In genomic region chr19:29419506-29419905, GRCm38 (mm10) we compare ENCODE assay signal across 28 mouse cellular contexts. TPM values are rescaled to one million over a fixed set of nuclear protein-coding genes. Genes with fewer than 3 reads are reported as not detected.
DNase-seq lines count a peak whose midpoint lies in the region; ATAC-seq and TF ChIP-seq lines count a peak whose summit lies in the region.
"Had no signal": no experiment of that assay in that cellular context is flagged by ENCODE, and none has a peak within 500 bp of the region (broad histone marks: within the 10 kb centered on the region; RNA-seq: fewer than 3 reads in every experiment).

No protein-coding gene starts in this region.

- DNase-seq in heart, adult 11 months = peak; percentile 83
- no peak for DNase-seq in CH12.LX (ENCODE audit: extremely low read depth)
- no peak for DNase-seq in liver, embryonic 11.5 days (ENCODE audit: low spot score)
- DNase-seq in right cerebral cortex, adult 2 months (ENCODE audit: low spot score in 2 of 2) = no peak
- no peak for DNase-seq in embryo, embryonic 11 days
- DNase-seq in layer of hippocampus, postnatal 36 days = no peak
- DNase-seq: cerebellum, postnatal 10 days; midbrain, embryonic 14.5 days; retina, postnatal 1 day; thymus, postnatal 25 days had no signal

- TF ChIP-seq POLR2A in CH12.LX (IDR thresholded peaks at IDR 0.05; ENCODE audit: low read depth, low read length) = no peak

- H3K36me3 ChIP-seq in heart, embryonic 11.5 days (ENCODE audit: control insufficient read depth, insufficient read depth, low read length) = no peaks in the 10 kb centered on the region
- H3K36me3 ChIP-seq in CH12.LX (replicated peaks in 1 of 2; ENCODE audit: control insufficient read depth in 1 of 2, insufficient read depth in 1 of 2, low read length in 1 of 2) (no peaks in the 10 kb centered on the region), macrophage (ENCODE audit: inconsistent target) (no peaks in the 10 kb centered on the region)
- H3K36me3 ChIP-seq in liver, embryonic 11.5 days (ENCODE audit: control insufficient read depth, insufficient read depth, low read length) = no peaks in the 10 kb centered on the region
- H3K36me3 ChIP-seq: embryonic facial prominence, embryonic 13.5 days; forebrain, embryonic 12.5 days; hindbrain, embryonic 12.5 days; neural tube, embryonic 12.5 days had no signal

- H3K27me3 ChIP-seq in heart, embryonic 11.5 days (ENCODE audit: control insufficient read depth, insufficient read depth, low read length) = no peaks in the 10 kb centered on the region
- H3K27me3 ChIP-seq in CH12.LX (replicated peaks) = no peaks in the 10 kb centered on the region
- H3K27me3 ChIP-seq in liver, embryonic 11.5 days (replicated peaks; ENCODE audit: control insufficient read depth, insufficient read depth, low read length) = no peaks in the 10 kb centered on the region
- H3K27me3 ChIP-seq: embryonic facial prominence, embryonic 13.5 days; forebrain, embryonic 12.5 days; hindbrain, embryonic 12.5 days; neural tube, embryonic 12.5 days had no signal

- H3K4me3 ChIP-seq in heart, embryonic 11.5 days (ENCODE audit: low read depth, low read length) = no peak overlapping the region
- H3K4me3 ChIP-seq in CH12.LX (replicated peaks in 1 of 3; ENCODE audit: low read depth in 2 of 3, low read length in 2 of 3, poor library complexity in 1 of 3) (no peak overlapping the region), macrophage (ENCODE audit: inconsistent target) (no peak overlapping the region)
- H3K4me3 ChIP-seq in liver, embryonic 11.5 days (ENCODE audit: low read depth, low read length) = no peak overlapping the region
- H3K4me3 ChIP-seq: embryonic facial prominence, embryonic 13.5 days; erythroblast, embryonic 14.5 days; forebrain, embryonic 12.5 days; hindbrain, embryonic 12.5 days; neural tube, embryonic 12.5 days had no signal

- dilution Hi-C loops in CH12.LX (cut with MboI; ENCODE audit: extremely low pct_ligation_motif_present, extremely low pct_unique_long_range_greater_than_20kb, low sequenced_read_pairs) = no loop called here

- no peak overlapping the region for H3K27ac ChIP-seq in heart, embryonic 11.5 days (ENCODE audit: low read depth, low read length)
- H3K27ac ChIP-seq in CH12.LX (ENCODE audit: insufficient read depth, low read depth) (no peak overlapping the region), macrophage (peak overlapping the region; percentile 86)
- no peak overlapping the region; the same call in 1 of the 2 replicates for H3K27ac ChIP-seq in liver, embryonic 11.5 days (ENCODE audit: low read depth, low read length)
- H3K27ac ChIP-seq: embryonic facial prominence, embryonic 13.5 days; forebrain, embryonic 12.5 days; hindbrain, embryonic 12.5 days; neural tube, embryonic 12.5 days had no signal

- H3K4me1 ChIP-seq in heart, embryonic 11.5 days (ENCODE audit: control insufficient read depth, insufficient read depth, low read length) = peaks cover 10% of the 10 kb centered on the region; the same call in 1 of the 2 replicates
- peaks cover 19 to 77% of the 10 kb centered on the region in 2 experiments for H3K4me1 ChIP-seq in CH12.LX (ENCODE audit: control insufficient read depth in 1 of 2, insufficient read depth in 2 of 2)
- peaks cover 22% of the 10 kb centered on the region for H3K4me1 ChIP-seq in liver, embryonic 11.5 days (replicated peaks; ENCODE audit: control insufficient read depth, insufficient read depth, low read length)
- H3K4me1 ChIP-seq: embryonic facial prominence, embryonic 13.5 days; forebrain, embryonic 12.5 days; hindbrain, embryonic 12.5 days; neural tube, embryonic 12.5 days had no signal

- no peak overlapping the region for H3K9ac ChIP-seq in heart, embryonic 11.5 days (ENCODE audit: low read depth, low read length)
- H3K9ac ChIP-seq in CH12.LX (ENCODE audit: insufficient read depth, low read depth) = no peak overlapping the region
- H3K9ac ChIP-seq in liver, embryonic 11.5 days (ENCODE audit: low read depth, low read length) = no peak overlapping the region
- H3K9ac ChIP-seq: embryonic facial prominence, embryonic 13.5 days; forebrain, embryonic 12.5 days; hindbrain, embryonic 12.5 days; neural tube, embryonic 12.5 days had no signal

- in situ Hi-C loops in CH12.LX (cut with MboI; ENCODE audit: low pct_ligation_motif_present, low pct_unique_long_range_greater_than_20kb, low sequenced_read_pairs) = no loop called here

- TF ChIP-seq CTCF in CH12.LX (conservative IDR thresholded peaks at IDR 0.05 in 1 of 2, IDR thresholded peaks at IDR 0.05 in 1 of 2; ENCODE audit: low read depth in 2 of 2, low read length in 2 of 2) = no peak

- H3K79me2 ChIP-seq in CH12.LX (replicated peaks; ENCODE audit: control insufficient read depth, extremely low read depth, insufficient read depth, poor library complexity, severe bottlenecking) (no peaks in the 10 kb centered on the region), macrophage (ENCODE audit: inconsistent target) (no peaks in the 10 kb centered on the region)

- TF ChIP-seq EP300 in CH12.LX (IDR thresholded peaks at IDR 0.05; ENCODE audit: low read length) = no peak

- ATAC-seq in heart, embryonic 11.5 days (replicated peaks; ENCODE audit: insufficient number of reproducible peaks, low FRiP score, low TSS enrichment) = no peak
- no peak for ATAC-seq in liver, embryonic 11.5 days (replicated peaks; ENCODE audit: low FRiP score)
- ATAC-seq: intestine, postnatal 0 days had no signal

- H3K9me3 ChIP-seq in heart, embryonic 11.5 days (replicated peaks; ENCODE audit: control insufficient read depth, low read length) = no peaks in the 10 kb centered on the region
- H3K9me3 ChIP-seq in CH12.LX (replicated peaks; ENCODE audit: low read length) = no peaks in the 10 kb centered on the region
- no peaks in the 10 kb centered on the region for H3K9me3 ChIP-seq in liver, embryonic 11.5 days (ENCODE audit: control insufficient read depth, low read length)
- H3K9me3 ChIP-seq: embryonic facial prominence, embryonic 13.5 days; forebrain, embryonic 12.5 days; hindbrain, embryonic 12.5 days; neural tube, embryonic 12.5 days had no signal

- 65% methylated on average over 3 of the region's 3 CpGs for WGBS in heart, embryonic 11.5 days (ENCODE audit: insufficient replicate concordance)
- 32% methylated on average over 3 of the region's 3 CpGs for WGBS in liver, embryonic 11.5 days
- 4% methylated on average over 3 of the region's 3 CpGs for WGBS in macrophage (ENCODE audit: missing documents)

- H3K4me2 ChIP-seq in heart, embryonic 11.5 days = no peak overlapping the region
- no peak overlapping the region for H3K4me2 ChIP-seq in CH12.LX (ENCODE audit: insufficient read depth, low read depth, poor library complexity, severe bottlenecking)
- peak overlapping the region; percentile 55; the same call in 1 of the 2 replicates for H3K4me2 ChIP-seq in liver, embryonic 11.5 days
- H3K4me2 ChIP-seq: embryonic facial prominence, embryonic 13.5 days; forebrain, embryonic 12.5 days; hindbrain, embryonic 12.5 days; neural tube, embryonic 12.5 days had no signal

- no peak for TF ChIP-seq RAD21 in CH12.LX (IDR thresholded peaks at IDR 0.05; ENCODE audit: low read depth, low read length)

TF ChIP-seq in CH12.LX, 34 proteins besides CTCF, POLR2A, EP300 and RAD21:
- TF ChIP-seq MAFK (IDR thresholded peaks at IDR 0.05; ENCODE audit: insufficient replicate concordance, low read length) (0 out of 2 replicates have a peak, but pooled peaks have one; percentile 7), CHD2 (IDR thresholded peaks at IDR 0.05; ENCODE audit: low read length) (no peak), RCOR1 (conservative IDR thresholded peaks at IDR 0.05; ENCODE audit: low read depth, low read length) (no peak)

RNA-seq across cellular contexts. Expression of gene Pdcd1lg2, which starts 8.8 kb away (rescaled TPM):
- polyA plus RNA-seq in heart, embryonic 11.5 days (2014; fragmentation: Nextera tagmentation; extraction: Ambion mirVana) = not detected in 2 replicates
- total RNA-seq in CH12.LX (2012; rRNA removed) = 1.6 and 1.7 TPM in 2 replicates
- 1.4 and 2.4 TPM in 2 replicates for total RNA-seq in CH12.LX (2014; rRNA removed)
- polyA plus RNA-seq in CH12.LX (2012; ENCODE audit: insufficient read length, low read depth) = 4.6 and 5.5 TPM in 2 replicates
- not detected in 2 replicates for polyA plus RNA-seq in liver, embryonic 11.5 days (2014; fragmentation: Nextera tagmentation; extraction: Ambion mirVana)
- total RNA-seq in macrophage (2018; cell fraction: chromatin; rRNA removed) = 1 to 10 TPM in 2 of 26 experiments, under 1 TPM in 11, not detected in 13; 0.33 to 1.5 (median 0.86) TPM
- under 1 TPM in 25 of 26 experiments, not detected in 1; 0.09 to 0.45 (median 0.22) TPM for total RNA-seq in macrophage (2018; cell fraction: cytosol; rRNA removed)
- total RNA-seq in macrophage (2018; cell fraction: nucleus; rRNA removed) = 1 to 10 TPM in 10 of 26 experiments, under 1 TPM in 6, not detected in 10; 0.52 to 3.2 (median 1.5) TPM
- polyA plus RNA-seq in macrophage (2018) = 0.09 to 0.18 TPM in 2 of 3 replicates, not detected in the other
- total RNA-seq in layer of hippocampus, postnatal 36 days (2021) = not detected
- total RNA-seq: adrenal gland, adult 8-10 months; ES-E14; gastrocnemius, adult 18-20 months; heart, postnatal 25 days; megakaryocyte-erythroid progenitor cell, adult 5-6 weeks had no signal
- polyA plus RNA-seq: embryonic facial prominence, embryonic 13.5 days; erythroblast, embryonic 14.5 days; gonadal fat pad, adult 2 months; heart, embryonic 14.5 days; hindbrain, embryonic 12.5 days; intestine, postnatal 0 days; kidney, embryonic 16.5 days; limb, embryonic 11.5 days; midbrain, embryonic 14.5 days; neural tube, embryonic 12.5 days; stomach, embryonic 14.5 days had no signal

RNA-seq across cellular contexts. Expression of gene Cd274, which starts 52.3 kb away (rescaled TPM):
- 0.48 and 0.62 TPM in 2 replicates for polyA plus RNA-seq in heart, embryonic 11.5 days (2014; fragmentation: Nextera tagmentation; extraction: Ambion mirVana)
- total RNA-seq in CH12.LX (2012; rRNA removed) (4.7 and 6.7 TPM in 2 replicates), CH12.LX (2014; rRNA removed) (7.4 and 8.6 TPM in 2 replicates)
- polyA plus RNA-seq in CH12.LX (2012; ENCODE audit: insufficient read length, low read depth) (14.7 and 15.9 TPM in 2 replicates), macrophage (2018) (44.6 to 125 TPM (median 104 TPM) in 3 replicates)
- polyA plus RNA-seq in liver, embryonic 11.5 days (2014; fragmentation: Nextera tagmentation; extraction: Ambion mirVana) = 0.43 and 0.86 TPM in 2 replicates
- 1,000 to 10,000 TPM in 3 of 26 experiments, 100 to 1,000 TPM in 23; 158 to 1,981 (median 629) TPM for total RNA-seq in macrophage (2018; cell fraction: chromatin; rRNA removed)
- 100 to 1,000 TPM in 25 of 26 experiments, 10 to 100 TPM in 1; 97.2 to 934 (median 465) TPM for total RNA-seq in macrophage (2018; cell fraction: cytosol; rRNA removed)
- total RNA-seq in macrophage (2018; cell fraction: nucleus; rRNA removed) = 1,000 to 10,000 TPM in 15 of 26 experiments, 100 to 1,000 TPM in 10, 10 to 100 TPM in 1; 92.6 to 1,827 (median 1,161) TPM
- 1 to 10 TPM in 1 of 2 experiments, under 1 TPM in 1; 0.94 to 1.3 TPM for total RNA-seq in layer of hippocampus, postnatal 36 days (2021)
- polyA plus RNA-seq: erythroblast, embryonic 14.5 days; limb, embryonic 11.5 days had no signal

RNA-seq across cellular contexts. Expression of gene Plgrkt, which starts 52.3 kb away (rescaled TPM):
- polyA plus RNA-seq in heart, embryonic 11.5 days (2014; fragmentation: Nextera tagmentation; extraction: Ambion mirVana) = 39.7 and 43.6 TPM in 2 replicates
- total RNA-seq in CH12.LX (2012; rRNA removed) (27.7 and 31.3 TPM in 2 replicates), CH12.LX (2014; rRNA removed) (27.9 and 33.0 TPM in 2 replicates)
- polyA plus RNA-seq in CH12.LX (2012; ENCODE audit: insufficient read length, low read depth) (38.3 and 40.6 TPM in 2 replicates), macrophage (2018) (65.1 to 163 TPM (median 83.5 TPM) in 3 replicates)
- polyA plus RNA-seq in liver, embryonic 11.5 days (2014; fragmentation: Nextera tagmentation; extraction: Ambion mirVana) = 54.0 and 56.2 TPM in 2 replicates
- total RNA-seq in macrophage (2018; cell fraction: chromatin; rRNA removed) = 100 to 1,000 TPM; 439 to 902 (median 658) TPM
- 100 to 1,000 TPM in 4 of 26 experiments, 10 to 100 TPM in 22; 64.2 to 119 (median 78.6) TPM for total RNA-seq in macrophage (2018; cell fraction: cytosol; rRNA removed)
- total RNA-seq in macrophage (2018; cell fraction: nucleus; rRNA removed) = 100 to 1,000 TPM; 254 to 825 (median 609) TPM
- 10 to 100 TPM; 27.9 to 32.1 TPM for total RNA-seq in layer of hippocampus, postnatal 36 days (2021)
